Mouse (Mus musculus) embryo, embryonic 10 days (tissue): ENCODE measurements at regions not wholly inside any gene's neighbourhood (a gene's known extent, or its start where the extent isn't known, plus 50 kb on each side); places are given as distances from the start of the nearest gene placed in this dataset.

Experiments used
- DNase-seq: peaks from one replicate; pipeline ENCODE4 v3.0.0-alpha.2; 2015; ENCODE audit warnings: low spot score

DNA sequence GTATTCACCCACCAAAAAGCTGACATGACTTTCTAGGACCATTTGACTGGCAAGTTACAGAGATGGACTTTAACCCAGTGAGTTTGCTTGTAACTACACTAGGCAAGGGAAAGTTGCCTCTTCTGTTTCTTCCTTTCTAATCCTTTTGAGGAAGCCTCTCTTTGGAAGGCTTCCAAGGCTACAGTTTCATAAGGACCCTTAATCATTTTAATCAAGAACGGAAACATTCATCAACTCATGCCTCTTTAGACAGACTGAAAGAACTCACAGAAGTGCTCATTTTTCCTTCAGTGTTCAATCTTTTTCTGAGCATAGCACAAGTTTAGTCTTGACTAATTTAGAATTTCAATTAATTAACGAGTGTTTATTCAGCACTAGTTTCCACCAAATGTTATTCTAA is 84.2 kb downstream of the Ddx1 start:
- no peak for DNase-seq

DNA sequence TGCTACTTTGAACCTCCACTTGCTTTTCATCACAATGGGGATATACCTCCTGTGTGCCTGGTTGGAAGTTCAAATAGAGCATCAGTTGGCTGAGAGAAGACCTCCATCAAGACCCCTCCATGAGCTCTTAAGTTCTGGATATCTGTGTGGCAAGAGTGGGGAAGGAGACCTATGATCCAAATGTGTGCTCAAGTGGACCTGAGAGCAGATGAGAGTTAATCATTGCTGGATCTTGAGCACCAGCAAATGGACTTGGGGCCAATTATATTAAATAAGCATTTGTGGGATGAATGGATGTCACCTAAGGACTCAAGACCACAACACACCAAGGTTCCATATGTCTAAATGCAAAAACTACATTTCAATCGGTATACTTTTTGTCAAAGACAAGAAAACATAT is 88.0 kb downstream of the Ddx1 start:
- no peak for DNase-seq

DNA sequence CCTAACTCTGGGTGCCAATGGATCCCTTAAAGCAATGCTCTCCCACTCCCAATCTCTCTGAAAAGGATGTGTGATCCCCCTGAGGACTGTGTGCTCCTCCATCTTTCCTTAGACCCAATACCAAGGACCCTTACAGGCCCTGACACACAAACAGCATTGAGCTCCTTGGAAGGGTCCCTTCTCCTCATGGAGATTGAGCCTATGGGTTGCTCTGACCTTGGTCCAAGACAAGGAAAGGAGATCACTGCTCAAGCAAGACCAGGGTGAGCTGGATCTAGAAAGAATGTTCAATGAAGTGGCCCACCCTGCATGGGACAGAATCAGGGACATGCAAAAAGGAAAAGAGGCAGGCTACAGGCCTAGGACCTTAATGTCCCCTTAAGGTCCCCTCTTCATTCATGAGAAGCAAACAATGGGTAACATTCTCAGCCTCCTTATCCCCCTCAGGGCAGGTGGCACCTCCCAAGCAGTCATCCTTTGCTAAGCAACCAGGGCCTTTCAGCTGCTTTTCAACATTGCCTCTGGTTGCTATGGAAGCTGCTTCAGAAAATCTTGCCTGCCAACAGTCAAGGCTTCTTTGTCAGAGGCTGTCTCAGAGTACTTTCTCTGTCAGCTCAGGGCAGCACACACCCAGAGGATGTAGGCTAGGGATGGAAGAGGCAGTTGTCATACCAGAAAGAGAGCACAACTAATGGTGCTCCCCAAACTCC is 89.5 kb downstream of the Ddx1 start:
- DNase-seq = peak; percentile 63

DNA sequence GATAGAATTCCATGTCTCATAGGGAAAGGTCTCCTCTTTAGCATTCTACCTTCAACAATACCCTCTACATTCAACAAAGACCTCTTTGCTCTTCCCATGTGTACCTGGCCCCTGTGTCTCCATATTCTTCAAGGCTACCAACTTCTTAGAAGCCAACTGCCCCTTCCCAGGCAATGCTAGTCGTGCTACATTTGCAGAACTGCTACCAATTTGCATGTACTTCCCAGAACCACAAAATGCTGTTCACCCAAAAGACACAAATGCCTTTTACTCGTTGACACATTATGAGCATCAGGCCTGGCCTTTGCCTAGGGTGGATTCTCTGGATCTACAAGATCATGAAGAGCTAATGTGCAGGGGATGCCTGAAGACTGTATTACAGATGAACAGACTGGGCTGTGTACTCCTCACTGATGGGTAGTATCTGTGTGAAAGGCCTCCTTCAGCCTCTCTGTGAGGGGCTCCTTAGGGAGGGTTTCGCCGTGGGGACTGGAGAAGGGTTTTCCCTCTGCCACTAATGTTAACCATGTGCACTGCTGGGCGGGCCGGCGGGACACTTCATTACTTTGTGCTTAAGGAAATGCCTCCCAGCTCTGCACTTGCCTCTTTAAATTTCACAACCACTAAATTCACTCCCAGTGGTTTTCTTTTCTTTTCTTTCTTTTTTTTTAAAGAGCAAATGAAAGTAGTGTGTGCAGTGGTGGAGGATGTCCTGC is 91.2 kb downstream of the Ddx1 start:
- no peak for DNase-seq

DNA sequence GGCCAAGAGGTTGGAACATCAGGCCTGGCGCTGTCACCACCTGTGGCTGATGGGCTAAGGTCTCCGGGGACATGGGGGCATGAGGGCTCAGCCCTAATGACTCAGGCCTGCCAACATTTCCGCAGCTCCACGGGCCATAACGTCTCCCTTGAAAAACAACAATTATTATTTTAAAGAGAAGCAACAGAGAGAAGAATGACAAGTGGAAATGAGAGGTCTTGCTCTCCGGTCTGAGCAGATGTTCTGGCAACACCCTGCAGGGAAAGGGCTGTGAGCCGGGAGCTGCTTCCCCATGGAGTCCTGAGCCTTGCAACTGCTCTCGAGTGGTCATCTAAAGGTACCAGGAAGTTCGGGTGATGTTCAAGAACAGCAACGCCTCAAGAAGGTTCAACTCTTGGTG is 91.9 kb downstream of the Ddx1 start:
- peak; percentile 58 for DNase-seq

DNA sequence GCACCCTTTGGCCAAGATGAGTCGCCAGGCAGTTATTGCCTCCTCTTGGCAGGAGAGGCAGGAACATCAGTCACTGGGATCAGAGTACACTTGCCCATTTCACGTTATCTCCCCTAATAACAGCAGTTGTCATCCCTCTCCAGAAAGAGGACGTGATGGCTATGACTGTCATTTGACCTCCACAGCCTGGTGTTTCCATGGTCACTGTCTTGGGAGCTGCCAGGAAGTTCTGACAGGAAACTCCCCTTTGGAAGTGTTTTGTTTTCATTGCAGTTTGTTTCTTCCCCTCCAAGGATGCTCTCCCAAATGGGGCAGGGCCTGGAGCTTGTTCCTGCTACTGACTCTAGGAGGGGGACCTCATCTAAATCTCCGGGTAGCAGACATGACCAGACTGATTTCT is 98.3 kb downstream of the Ddx1 start:
- DNase-seq = no peak

DNA sequence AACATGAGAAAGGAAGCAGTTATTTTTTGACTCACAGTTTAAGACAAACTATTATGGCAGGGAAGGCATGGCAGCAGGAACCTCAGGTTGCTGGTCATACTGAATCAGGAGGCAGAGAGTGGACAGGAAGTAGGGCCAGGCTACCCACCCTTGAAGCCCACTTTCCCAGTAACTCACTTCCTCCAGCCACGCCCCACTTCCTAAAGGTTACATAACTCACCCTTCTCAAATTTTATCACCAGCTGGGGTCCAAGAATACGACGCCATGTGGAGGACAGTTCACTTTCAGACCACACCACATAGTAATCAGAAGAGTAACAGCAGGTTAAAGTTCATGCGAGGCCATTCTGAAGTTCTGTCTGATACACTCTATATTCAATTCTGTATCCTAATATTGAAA is 101.8 kb downstream of the Ddx1 start:
- DNase-seq = no peak

DNA sequence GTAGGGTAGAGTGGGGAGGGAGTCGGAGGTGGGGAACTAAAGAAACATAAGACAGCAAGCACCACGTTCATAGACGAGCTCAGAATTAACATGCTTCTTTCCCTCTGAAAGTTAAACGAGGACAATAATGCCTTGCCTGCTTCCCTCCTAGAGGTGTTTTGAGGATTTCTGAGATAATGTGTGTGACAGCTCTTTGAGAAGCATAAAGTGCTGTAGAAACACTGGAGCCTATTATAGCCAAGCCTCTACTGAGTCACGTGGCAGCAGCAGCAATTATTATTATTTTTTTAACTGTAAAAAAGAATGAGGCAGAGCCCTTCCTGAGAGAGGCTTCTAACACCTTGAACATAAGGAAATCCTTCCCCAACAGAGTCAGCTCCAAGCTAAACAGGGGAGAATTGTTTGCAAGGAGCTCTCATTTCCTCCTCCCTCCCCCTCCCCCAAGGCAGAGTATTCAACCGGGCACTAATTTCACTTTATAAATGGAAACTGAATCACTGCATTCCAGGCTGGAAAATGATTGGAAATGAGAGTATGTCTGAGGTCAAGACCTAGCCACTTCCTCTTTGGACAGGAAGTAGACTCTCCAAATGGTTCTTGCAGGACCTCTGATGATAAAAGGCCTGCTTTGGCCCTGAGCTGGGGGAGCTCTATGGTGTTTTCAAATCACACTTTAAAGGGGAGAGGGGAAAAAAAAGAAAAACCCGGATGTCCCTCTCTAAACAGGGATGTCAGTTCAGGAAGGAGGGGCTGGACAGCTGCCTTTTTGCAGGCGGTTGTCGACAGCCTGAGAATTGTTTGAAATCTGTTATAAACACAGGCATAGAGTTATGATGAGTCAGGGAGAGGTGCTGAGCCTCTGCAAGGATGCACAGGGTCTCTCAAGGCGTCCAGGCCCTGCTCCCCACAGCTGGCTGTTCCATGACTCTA is 103.6 kb downstream of the Ddx1 start:
- no peak for DNase-seq

DNA sequence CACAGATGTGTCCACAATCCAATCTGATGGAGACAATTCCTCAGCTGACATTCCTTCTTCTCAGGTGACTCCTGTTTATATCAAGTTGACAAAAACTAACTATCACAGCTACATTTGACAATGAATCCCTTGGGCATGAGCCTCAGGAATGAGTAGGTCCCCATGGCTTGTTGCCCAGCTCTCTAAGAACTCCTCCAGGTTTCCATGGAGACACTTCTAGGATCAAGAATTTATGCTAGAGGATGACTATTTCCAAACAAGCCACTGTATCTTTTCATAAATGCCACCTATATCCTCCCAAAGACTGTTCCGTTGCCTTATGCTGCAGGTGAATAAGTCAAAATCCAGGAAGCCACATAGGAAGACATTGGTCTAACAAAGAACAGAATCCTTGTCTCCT is 104.3 kb downstream of the Ddx1 start:
- DNase-seq = no peak

DNA sequence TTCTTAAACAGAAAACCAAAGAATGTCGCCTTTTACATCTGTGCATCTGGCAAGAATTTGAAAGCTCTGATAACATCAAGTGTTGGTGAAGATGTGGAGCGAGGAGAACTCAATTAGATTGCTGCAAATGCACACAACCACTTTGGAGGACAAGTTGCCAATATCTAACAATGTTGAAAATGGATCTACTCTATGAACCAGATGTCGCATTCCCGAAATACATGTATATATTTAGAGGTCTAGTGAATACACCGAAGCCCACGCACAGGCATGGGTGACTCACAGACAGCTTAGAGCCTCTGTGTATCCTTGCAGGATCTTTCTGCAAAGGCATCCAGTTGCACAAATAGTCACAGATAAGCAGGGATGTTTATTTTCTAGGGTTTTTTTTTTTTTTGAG is 108.4 kb downstream of the Ddx1 start:
- DNase-seq = no peak

DNA sequence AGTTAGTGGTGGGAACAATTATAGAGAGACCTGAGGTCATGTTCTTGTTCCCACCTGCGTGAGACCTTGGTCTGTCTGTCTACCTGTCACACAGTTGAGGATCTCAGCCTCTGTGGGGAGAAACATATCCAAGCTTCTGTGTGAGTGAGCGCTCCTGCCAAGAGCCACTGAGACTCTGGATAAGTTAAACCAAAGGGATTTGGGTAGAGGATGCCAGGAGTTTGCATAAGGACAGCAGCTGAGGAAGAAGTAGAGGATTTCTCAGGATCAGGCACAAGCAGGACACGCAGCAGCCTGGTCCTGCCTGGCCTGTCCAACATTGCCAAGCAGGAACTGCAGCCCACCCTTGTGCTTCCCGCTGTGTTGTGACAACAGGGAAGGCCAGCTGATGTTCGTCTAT is 109.8 kb downstream of the Ddx1 start:
- no peak for DNase-seq

DNA sequence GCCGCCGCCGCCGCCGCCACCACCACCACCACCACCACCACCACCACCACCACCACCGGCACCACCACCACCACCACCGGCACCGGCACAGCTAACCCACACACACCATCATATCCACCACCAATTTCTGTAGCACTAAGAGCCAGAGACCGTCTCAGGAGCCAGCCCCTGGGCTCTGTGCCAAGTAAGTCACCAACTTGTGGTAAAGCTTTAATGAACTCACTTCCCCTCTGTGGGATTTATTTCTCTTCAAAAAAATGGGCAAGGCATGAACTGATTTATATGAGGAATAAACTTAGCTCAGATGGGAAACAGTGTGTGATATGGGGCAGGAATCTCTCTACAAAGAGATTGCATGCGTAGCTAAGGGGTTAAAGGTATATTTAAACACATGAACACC is 114.8 kb downstream of the Ddx1 start:
- DNase-seq = no peak

DNA sequence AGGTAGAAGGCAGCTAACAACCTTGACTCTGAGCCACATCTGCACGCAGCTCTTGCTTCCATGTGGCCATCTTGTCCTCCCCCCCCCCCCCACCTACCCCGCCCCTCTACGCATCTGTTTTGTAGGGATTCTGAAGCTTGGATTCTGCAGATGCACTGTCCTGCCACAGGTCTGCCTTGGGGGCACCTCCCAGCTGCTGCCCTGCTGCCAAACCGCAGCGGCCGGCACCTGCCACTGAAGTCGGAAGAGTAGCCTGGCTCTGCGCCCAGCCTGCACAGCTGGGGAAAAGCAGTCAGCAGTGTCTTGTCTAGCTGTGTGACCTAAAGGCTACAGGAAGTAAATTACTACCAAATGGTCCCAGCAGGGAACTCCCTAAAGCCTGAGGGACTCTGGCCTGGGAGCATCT is 119.3 kb downstream of the Ddx1 start:
- no peak for DNase-seq

DNA sequence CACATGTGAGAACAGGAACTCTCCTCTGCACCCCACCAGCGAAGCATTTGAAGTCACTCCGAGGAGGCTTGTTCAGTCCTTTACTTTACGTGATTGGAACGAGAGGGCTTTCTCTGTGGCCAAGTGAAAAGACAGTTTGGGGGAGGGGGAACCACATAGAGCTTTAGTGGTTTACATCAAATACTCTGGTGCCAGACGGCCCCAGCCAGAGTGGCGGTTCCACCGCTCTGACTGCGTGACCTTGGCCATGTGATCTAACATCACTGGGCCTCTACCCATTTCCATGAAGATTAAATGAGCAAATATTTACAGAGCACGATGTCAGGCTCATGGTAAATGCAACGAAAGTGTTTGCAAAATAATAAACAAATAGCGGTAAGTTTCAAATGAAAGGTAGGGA is 121.6 kb downstream of the Ddx1 start:
- no peak for DNase-seq

DNA sequence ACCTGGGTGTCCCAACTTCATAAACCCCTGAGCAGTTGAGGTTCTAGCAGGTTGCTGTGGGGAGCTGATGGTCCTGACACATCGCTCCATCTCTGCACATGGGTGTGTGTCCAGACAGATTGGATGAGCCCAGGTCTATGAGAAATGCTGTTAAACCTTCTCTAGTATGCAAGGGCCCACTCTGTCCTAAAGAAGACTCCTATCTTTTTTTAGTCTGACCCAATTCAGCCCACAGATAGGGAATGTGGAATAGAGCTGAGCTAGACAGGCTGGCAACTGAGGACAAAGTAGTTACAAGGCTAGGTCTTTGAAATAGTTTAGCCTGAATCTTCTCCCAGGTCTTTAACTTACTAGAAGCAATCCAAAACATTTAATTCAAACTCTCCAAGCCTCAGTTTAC is 124.0 kb downstream of the Ddx1 start:
- DNase-seq = no peak

DNA sequence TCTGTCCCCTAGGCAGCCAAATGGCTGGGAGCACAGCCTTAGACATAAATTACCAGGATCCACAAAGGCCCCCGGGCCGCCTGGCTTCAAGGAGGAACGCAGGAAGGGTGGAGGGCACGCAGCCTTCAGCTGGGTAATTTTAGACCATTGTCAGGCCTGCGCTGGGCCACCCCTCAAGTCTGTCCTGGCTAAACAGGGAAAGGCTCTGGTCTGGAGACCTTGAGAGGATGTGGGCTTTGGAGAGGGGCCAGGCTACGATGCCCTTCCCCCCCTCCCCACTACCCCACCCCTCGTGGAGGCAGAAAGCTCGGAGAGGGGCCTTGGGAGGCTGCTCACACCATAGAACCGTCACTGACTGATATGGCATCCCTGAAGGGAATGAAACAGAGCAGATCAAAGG is 126.7 kb downstream of the Ddx1 start:
- DNase-seq = no peak

DNA sequence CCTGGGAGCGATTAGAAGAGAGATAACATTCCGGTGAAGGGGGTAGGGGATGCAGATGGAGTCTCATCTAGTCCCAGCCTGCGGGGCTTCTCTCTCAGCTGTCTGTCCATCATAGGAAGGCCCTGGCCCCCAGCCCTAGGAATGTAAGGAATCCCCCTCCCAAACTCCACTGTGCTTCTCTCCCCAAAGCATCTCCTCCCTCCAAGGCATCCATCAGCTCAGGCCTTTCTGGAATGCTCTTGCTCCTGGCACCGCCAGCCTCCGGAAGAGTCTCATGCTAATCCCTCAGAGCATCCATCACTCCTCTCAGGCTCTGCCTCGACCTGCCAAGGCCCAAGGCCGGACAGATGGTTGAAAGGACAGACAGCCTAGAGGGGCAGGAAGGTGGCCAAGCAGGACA is 128.4 kb downstream of the Ddx1 start:
- DNase-seq = peak; percentile 63

DNA sequence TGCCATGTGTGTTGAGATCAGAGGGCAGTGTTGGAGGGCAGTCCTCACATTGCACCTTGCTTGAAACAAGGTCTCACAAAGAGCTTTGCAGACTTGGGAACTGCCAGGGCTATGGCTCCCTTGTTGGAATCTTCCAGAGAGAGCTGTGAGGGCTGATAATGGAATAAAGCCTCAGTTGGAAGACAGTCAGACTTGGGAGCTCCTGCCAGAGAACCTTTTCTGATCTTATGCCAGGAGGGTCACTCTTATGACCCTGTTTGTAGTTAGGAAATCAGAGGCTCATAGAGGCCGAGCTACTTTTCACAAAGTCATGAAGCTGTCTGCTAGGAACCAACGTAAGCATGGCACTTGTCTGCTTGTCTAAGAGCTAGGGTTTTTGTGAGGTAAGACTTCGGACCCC is 129.4 kb downstream of the Ddx1 start:
- DNase-seq = no peak

DNA sequence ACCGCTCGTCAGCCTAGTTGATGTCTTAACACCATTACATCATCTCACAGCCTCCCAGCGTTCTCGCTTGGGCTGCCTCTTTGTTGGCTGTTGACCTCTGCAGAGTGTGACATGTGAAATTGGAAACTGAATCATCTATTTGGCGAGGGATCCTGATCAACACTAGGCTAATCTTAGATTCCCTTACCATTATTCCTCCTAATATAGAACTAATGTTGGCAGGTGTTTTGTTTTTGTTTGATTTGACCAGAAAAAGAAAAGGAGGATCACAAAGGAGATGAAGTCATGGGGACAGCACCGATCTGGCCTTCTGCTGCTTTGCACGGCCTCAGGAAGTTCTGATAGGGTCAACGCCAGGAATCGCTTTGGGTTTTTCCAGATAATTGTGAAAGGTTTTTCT is 131.0 kb downstream of the Ddx1 start:
- no peak for DNase-seq

DNA sequence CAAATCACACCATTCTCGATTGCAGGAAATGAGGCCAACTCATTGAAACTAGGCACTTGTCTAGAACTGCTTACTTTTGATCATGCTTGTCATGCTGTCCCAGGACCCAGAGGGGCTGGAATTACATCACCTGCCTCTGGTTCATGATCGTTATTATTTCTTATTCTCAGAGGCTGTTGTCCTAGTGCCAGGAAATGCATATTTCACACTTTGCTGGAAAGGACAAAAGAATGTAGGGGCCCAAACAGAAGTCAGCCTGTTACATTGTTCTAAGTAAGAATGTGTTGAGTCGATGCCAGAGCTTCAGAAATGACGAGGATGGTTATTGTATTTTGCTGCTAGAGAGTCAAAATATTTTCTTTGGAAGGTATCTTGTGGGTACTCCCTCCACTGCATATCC is 134.7 kb downstream of the Ddx1 start:
- no peak for DNase-seq

DNA sequence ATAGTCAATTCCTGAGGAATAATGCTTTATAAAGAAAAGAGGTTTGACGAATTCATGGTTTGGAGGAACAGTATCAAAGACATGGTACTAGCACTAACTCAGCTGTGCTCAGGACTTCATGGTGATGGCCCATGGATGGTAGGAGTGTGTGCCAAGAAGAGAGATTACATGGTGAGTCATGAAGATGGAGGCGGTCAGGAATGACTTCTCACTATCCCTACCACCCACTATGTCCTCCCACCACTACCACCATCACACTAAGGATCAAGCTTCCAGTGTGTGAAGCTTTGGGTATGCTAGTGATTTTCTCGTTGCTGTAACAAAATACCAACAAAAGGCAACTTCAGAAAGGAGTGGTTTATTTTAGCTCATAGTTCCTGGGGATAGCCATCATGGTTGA is 142.1 kb downstream of the Ddx1 start:
- no peak for DNase-seq

DNA sequence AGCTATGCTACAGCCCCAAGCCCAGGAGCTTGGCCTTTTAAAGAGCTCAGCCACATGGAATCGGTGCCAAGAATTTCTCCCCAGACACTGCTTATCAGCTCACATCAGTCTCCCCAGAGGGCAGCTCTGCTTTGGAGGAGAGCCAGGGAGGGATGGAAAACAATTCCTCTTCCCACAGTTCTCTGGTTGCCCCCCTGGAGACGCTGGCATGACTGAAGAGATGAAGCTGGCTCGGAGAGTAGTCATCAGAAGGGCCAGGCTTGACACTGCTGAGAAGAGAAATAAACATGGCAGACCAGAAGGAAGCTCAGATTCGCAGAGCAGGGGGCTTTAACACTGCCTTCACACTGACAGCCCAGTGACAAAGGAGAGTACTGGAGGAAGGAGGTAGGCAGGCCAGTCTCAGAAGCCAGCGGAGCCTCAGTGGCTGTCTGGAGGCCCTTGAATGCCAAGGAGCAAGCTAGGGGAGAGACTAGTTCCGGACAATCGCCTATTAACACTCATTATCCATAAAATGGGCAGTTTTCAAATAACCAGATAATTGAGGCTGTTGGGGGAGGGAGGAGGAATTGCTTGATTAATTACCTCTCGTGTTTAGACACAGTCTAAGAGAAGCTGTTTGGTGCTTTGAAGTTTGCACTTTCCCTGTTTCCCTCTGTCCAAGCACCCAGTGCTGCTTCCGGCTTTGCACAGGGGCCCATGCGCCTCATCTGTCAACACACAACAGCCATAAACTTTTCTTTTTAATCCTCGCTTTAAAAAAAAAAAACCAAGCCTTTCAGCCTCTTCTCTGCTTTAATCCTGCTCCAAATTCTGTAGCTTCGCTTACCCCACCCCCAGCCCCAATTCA is 148.3 kb downstream of the Ddx1 start:
- peak; percentile 61 for DNase-seq
